Mouse (Mus musculus) heart, embryonic 15.5 days (tissue): ENCODE measurements around the gene Angpt4. TPM values are rescaled to one million over a fixed set of nuclear protein-coding genes. Genes with fewer than 3 reads are reported as not detected.

Experiments
- ATAC-seq: fragments of 200-750 bp; cut with Nextera tagmentation; replicated peaks from 2 replicates; pipeline ENCODE4 v1.8.0; 2017; ENCODE audit warnings: low read depth, moderate TSS enrichment; ENCODE audit not compliant: insufficient number of reproducible peaks, insufficient read depth, low FRiP score
- H3K27ac ChIP-seq: fragments of 300-500 bp; sonication (generic); 2 replicates; pipeline ENCODE4 v1.5.1; 2015; ENCODE audit warnings: mild to moderate bottlenecking, inconsistent platforms
- H3K27me3 ChIP-seq: fragments of 300-500 bp; sonication (generic); 2 replicates; pipeline ENCODE4 v1.6.1; 2015; ENCODE audit warnings: inconsistent platforms
- H3K36me3 ChIP-seq: fragments of 300-500 bp; sonication (generic); 2 replicates; pipeline ENCODE4 v1.6.1; 2015; ENCODE audit warnings: mild to moderate bottlenecking, inconsistent platforms
- H3K4me1 ChIP-seq: fragments of 300-500 bp; sonication (generic); replicated peaks from 2 replicates; pipeline ENCODE4 v1.6.1; 2015; ENCODE audit warnings: inconsistent platforms
- H3K4me2 ChIP-seq: fragments of 300-500 bp; sonication (generic); 2 replicates; pipeline ENCODE4 v1.6.1; 2015; ENCODE audit warnings: inconsistent platforms, mild to moderate bottlenecking, moderate library complexity
- H3K4me3 ChIP-seq: fragments of 300-500 bp; sonication (generic); 2 replicates; pipeline ENCODE4 v1.5.1; 2015; ENCODE audit warnings: mild to moderate bottlenecking, inconsistent platforms
- H3K9ac ChIP-seq: fragments of 300-500 bp; sonication (generic); 2 replicates; pipeline ENCODE4 v1.6.1; 2015; ENCODE audit warnings: mild to moderate bottlenecking, inconsistent platforms
- H3K9me3 ChIP-seq: fragments of 300-500 bp; sonication (generic); replicated peaks from 2 replicates; pipeline ENCODE4 v1.6.1; 2016; ENCODE audit warnings: inconsistent platforms
- WGBS: fragments of 180-500 bp; shearing (Covaris S2); methylation state at CpG from one replicate; pipeline ENCODE4 v1.1.7; 2015; ENCODE audit warnings: mixed read lengths; 5-methylcytosine and 5-hydroxymethylcytosine counted together
- polyA plus RNA-seq: library from polyadenylated mRNA; unstranded; fragments of >200 nt; fragmentation: Nextera tagmentation; extraction: Ambion mirVana; gene quantifications from 2 replicates; pipeline ENCODE4 v1.2.1, GENCODE M21; 2015

The Angpt4 gene
- polyA plus RNA-seq = 0.30 and 1.3 TPM in 2 replicates

GRCm38 (mm10) chr2:151910919-151911500 is at the start of gene Angpt4:
Gene Angpt4 (plus strand): TSS chr2:151911210.
- peaks cover 13% of the 10 kb centered on the region for H3K4me1 ChIP-seq
- no peaks in the 10 kb centered on the region for H3K9me3 ChIP-seq
- H3K36me3 ChIP-seq = no peaks in the 10 kb centered on the region
- H3K27me3 ChIP-seq = 0 out of 2 replicates have a peak, but pooled peaks cover 5% of the 10 kb centered on the region
- H3K9ac ChIP-seq = no peak within 1 kb of the TSS
- no peak within 1 kb of the TSS for H3K4me3 ChIP-seq
- WGBS = 52% methylated on average over 12 of the region's 13 CpGs
- H3K27ac ChIP-seq = no peak within 1 kb of the TSS
- no peak within 1 kb of the TSS for H3K4me2 ChIP-seq
- ATAC-seq = peak; percentile 47; the same call in 1 of the 2 replicates

- Histone ChIP-seq H3K27me3 (peaks cover 12% of the 10 kb centered on the region), H3K9ac (no peak overlapping the region), H3K4me3 (no peak overlapping the region), H3K4me2 (no peak overlapping the region), H3K9me3 (no peaks in the 10 kb centered on the region), H3K4me1 (no peaks in the 10 kb centered on the region), H3K36me3 (no peaks in the 10 kb centered on the region), H3K27ac (no peak overlapping the region)
- ATAC-seq = no peak
- 50% methylated on average over 5 of the region's 5 CpGs for WGBS
These were observed 48.7 kb upstream of the Angpt4 start for GRCm38 (mm10) chr2:151862257-151862810.

GRCm38 (mm10) chr2:151864941-151865340 is 46.1 kb upstream of the Angpt4 start:
- no peak for ATAC-seq
- no peak overlapping the region for H3K27ac ChIP-seq
- no peaks in the 10 kb centered on the region for H3K4me1 ChIP-seq
- WGBS = 76% methylated on average over 6 of the region's 6 CpGs
- H3K27me3 ChIP-seq = peaks cover 20% of the 10 kb centered on the region
- H3K9ac ChIP-seq = no peak overlapping the region
- no peaks in the 10 kb centered on the region for H3K9me3 ChIP-seq
- H3K36me3 ChIP-seq = no peaks in the 10 kb centered on the region
- no peak overlapping the region for H3K4me2 ChIP-seq
- H3K4me3 ChIP-seq = no peak overlapping the region

DNA sequence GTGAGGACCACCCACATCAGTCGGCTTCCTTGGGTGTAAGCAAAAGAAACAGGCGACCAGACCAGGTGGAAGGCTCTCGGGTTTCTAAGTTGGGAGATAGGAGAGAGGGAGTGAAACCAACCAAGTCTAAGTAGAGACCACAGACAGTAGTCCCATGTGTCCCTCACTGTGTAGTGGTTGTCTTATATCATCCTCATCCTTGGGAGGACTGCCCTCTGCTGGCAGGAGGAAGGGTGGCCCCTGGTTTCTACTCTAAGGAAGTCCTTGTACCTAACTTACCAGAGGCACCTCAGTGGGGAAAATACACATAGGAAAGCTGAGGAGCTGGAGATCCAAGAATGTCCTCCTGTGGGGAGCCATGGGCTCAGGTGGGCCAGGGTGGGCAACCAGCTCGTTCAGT is 44.5 kb upstream of the Angpt4 start:
- H3K27me3 ChIP-seq = peaks cover 17% of the 10 kb centered on the region
- WGBS = 30% methylated on average over 4 of the region's 4 CpGs
- no peak overlapping the region for H3K4me2 ChIP-seq
- ATAC-seq = no peak; the same call in 1 of the 2 replicates
- no peaks in the 10 kb centered on the region for H3K9me3 ChIP-seq
- H3K9ac ChIP-seq = no peak overlapping the region
- no peak overlapping the region for H3K27ac ChIP-seq
- no peaks in the 10 kb centered on the region for H3K36me3 ChIP-seq
- no peak overlapping the region for H3K4me3 ChIP-seq
- no peaks in the 10 kb centered on the region for H3K4me1 ChIP-seq

DNA sequence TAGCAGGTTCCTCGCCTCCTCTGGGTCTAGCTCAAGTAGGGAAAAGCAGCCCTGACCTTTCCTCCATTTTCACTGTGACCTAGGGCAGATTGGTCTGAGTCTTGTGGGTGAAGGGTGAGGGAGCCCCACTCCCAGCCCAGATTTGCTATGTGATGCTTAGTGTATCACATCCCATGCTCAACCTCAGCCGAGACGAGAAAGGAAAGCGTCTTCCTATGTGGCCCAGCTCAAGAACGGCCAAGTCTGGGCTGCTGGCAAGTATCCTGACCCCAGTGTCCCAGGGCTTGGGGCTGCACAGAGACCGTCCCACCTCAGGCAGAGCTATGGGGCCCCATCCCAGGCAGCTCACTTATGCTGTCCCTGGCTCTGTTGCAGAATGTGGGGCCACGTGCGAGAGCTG is 42.8 kb upstream of the Angpt4 start:
- H3K4me2 ChIP-seq = no peak overlapping the region
- peaks cover 29% of the 10 kb centered on the region for H3K27me3 ChIP-seq
- H3K27ac ChIP-seq = no peak overlapping the region
- WGBS = 73% methylated on average over 8 of the region's 8 CpGs
- no peak overlapping the region for H3K4me3 ChIP-seq
- no peaks in the 10 kb centered on the region for H3K36me3 ChIP-seq
- no peak overlapping the region for H3K9ac ChIP-seq
- H3K4me1 ChIP-seq = no peaks in the 10 kb centered on the region
- no peak for ATAC-seq
- H3K9me3 ChIP-seq = no peaks in the 10 kb centered on the region

DNA sequence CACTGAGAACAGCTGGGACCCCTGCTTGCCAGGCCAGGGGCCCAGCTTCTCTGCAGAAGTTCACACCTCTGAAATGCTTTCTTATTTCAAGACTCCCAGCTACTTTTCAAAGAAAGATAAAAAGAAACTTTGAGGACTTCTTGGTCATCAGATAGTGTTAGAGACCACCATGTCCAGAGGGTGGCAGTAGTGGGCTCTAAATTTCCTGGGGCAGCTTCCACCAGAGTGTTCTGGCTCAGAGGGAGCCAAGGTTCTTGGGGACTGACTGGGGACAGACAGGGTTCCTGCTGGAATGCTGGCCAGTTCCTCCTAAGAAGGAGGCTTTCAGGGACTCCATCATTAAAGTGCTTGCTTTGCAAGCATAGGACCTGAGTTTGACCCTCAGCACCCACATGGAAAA is 36.5 kb upstream of the Angpt4 start:
- Histone ChIP-seq H3K27me3 (peaks cover 29% of the 10 kb centered on the region), H3K4me1 (no peaks in the 10 kb centered on the region), H3K4me2 (no peak overlapping the region), H3K36me3 (no peaks in the 10 kb centered on the region), H3K27ac (no peak overlapping the region), H3K9ac (no peak overlapping the region), H3K4me3 (no peak overlapping the region), H3K9me3 (no peaks in the 10 kb centered on the region)
- ATAC-seq = no peak

DNA sequence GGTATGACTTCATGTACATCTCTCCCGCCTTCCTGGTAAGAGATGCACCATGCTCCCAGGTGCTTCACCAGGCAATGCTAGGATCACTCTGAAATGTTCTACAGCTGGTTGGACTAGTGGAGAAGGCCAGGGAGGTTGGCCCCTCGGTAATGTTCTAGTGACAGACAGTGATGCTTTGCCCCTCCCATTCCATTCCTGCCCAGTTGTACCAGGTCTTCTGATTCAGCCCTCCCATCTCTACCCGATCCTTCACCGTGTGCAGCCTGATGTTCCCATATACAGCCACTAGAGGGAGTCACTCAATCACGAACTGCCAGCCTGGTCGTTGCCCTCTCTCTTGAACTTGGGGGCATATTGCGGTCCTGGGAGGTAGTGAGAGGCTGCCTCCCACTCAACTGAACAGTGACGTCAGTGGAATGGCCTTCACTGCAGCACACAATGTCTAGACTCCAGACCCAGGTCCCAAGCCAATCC is 35.0 kb upstream of the Angpt4 start:
- WGBS = 14% methylated on average over 8 of the region's 8 CpGs
- Histone ChIP-seq H3K4me2 (no peak overlapping the region), H3K4me3 (no peak overlapping the region), H3K27ac (no peak overlapping the region), H3K9ac (no peak overlapping the region), H3K4me1 (no peaks in the 10 kb centered on the region), H3K27me3 (peaks cover 29% of the 10 kb centered on the region), H3K36me3 (no peaks in the 10 kb centered on the region), H3K9me3 (no peaks in the 10 kb centered on the region)
- 0 out of 2 replicates have a peak, but pooled peaks have one; percentile 40 for ATAC-seq

DNA sequence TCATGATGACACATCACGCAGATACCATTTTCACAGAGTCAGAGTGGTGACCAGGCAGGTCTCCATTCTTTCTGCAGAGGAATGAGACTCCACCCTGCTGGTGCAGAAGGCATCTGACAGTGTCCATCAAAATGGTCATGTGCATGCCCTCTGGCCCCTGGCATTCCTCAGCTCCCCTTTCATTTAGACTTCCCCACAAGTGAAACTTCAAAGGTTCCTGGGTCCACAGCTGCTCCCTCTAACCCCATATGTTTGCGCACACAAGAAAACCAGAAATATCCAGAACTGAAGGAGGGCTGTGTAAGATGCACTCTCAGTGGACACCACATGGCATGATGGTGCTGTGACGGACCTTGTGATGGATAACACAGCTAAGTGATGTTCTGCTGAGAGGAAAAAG is 32.4 kb upstream of the Angpt4 start:
- H3K36me3 ChIP-seq = no peaks in the 10 kb centered on the region
- no peaks in the 10 kb centered on the region for H3K9me3 ChIP-seq
- H3K4me1 ChIP-seq = no peaks in the 10 kb centered on the region
- no peak overlapping the region for H3K27ac ChIP-seq
- H3K4me2 ChIP-seq = no peak overlapping the region
- peaks cover 12% of the 10 kb centered on the region; the same call in 1 of the 2 replicates for H3K27me3 ChIP-seq
- no peak overlapping the region for H3K9ac ChIP-seq
- no peak for ATAC-seq
- no peak overlapping the region for H3K4me3 ChIP-seq
- 77% methylated on average over 3 of the region's 3 CpGs for WGBS

DNA sequence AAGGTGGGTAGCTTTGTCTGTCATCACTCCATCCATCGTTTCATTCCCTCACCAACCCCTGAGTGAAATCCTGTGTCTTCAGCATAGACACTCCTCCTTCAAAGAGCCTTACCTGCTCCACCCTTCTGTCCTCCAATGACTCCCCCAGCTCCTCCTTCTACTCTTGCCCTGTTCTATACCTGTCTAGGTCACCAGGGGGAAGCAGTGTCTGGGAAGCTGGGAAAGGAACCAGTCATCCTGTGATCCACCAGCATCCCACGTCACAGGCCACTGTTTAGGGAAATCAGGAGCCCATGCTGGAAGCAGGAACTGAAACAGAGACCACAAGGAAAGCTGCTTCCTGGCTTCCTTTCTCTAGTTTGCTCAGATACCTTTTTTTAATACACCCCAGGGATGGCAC is 31.2 kb upstream of the Angpt4 start:
- Histone ChIP-seq H3K36me3 (no peaks in the 10 kb centered on the region), H3K4me2 (no peak overlapping the region), H3K4me3 (no peak overlapping the region), H3K9ac (no peak overlapping the region), H3K27me3 (peaks cover 12% of the 10 kb centered on the region; the same call in 1 of the 2 replicates), H3K4me1 (no peaks in the 10 kb centered on the region), H3K27ac (no peak overlapping the region), H3K9me3 (no peaks in the 10 kb centered on the region)
- no peak for ATAC-seq
- WGBS = 55% methylated on average over 2 of the region's 2 CpGs

DNA sequence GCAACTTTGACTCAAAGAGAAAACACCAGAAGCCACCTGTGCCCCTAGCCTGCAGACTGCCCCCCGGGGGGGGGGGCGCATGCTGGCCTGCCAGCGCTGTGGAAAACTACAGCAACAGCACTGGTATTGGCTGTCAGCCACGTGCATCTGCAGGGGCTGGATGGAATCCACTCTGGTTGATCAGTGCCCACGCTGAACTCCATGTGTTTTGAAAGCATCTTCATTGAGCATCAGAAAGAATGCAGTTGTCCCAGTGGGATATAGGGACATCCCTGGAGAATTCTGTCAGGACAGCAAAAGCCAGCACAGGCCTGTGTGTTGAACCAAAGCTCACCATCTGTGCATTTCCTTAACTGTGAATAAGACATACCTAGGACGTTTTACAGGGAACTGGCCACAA is 20.0 kb upstream of the Angpt4 start:
- Histone ChIP-seq H3K9ac (no peak overlapping the region), H3K27ac (no peak overlapping the region), H3K4me3 (no peak overlapping the region), H3K36me3 (no peaks in the 10 kb centered on the region), H3K4me2 (no peak overlapping the region), H3K27me3 (no peaks in the 10 kb centered on the region), H3K9me3 (no peaks in the 10 kb centered on the region), H3K4me1 (no peaks in the 10 kb centered on the region)
- no peak for ATAC-seq
- WGBS = 54% methylated on average over 6 of the region's 6 CpGs

DNA sequence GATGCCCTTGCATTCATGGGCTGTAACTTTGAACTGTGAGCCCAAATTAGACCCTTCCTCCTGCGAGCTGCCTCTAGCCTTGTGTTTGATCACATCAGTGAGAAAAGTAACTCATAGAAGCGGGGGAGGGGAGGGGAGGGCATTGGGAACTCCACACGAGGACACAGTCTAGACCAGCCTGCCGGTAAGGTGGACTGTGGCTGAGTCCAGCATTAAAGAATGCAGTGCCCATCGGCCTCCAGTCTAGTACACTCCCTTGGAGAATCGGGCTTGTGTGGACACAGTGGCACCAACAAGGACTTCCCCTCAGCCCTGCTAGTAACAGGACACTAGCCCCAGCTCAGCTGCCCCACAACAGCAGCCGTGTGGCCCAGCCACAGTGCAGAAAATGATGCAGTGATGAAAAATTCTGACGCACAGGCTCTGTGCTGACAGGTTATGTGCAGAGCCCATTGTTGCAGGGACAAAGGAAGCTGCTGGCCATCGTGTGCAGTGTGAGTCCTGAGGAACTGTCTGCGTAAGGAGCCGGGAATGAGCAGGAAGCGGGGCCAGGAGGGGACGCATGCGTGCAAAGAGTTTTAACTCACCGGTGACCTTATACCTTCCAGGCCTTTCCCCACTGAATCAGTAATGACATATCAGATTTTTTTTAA is 17.8 kb upstream of the Angpt4 start:
- Histone ChIP-seq H3K36me3 (no peaks in the 10 kb centered on the region), H3K4me2 (no peak overlapping the region), H3K9me3 (no peaks in the 10 kb centered on the region), H3K9ac (no peak overlapping the region), H3K27ac (no peak overlapping the region), H3K4me3 (no peak overlapping the region), H3K4me1 (no peaks in the 10 kb centered on the region), H3K27me3 (no peaks in the 10 kb centered on the region)
- ATAC-seq = 0 out of 2 replicates have a peak, but pooled peaks have one; percentile 30
- WGBS = 37% methylated on average over 15 of the region's 15 CpGs
